Mouse (Mus musculus): ENCODE measurements at regions not wholly inside any gene's neighbourhood (a gene's known extent, or its start where the extent isn't known, plus 50 kb on each side); places are given as distances from the start of the nearest gene placed in this dataset.

DNA sequence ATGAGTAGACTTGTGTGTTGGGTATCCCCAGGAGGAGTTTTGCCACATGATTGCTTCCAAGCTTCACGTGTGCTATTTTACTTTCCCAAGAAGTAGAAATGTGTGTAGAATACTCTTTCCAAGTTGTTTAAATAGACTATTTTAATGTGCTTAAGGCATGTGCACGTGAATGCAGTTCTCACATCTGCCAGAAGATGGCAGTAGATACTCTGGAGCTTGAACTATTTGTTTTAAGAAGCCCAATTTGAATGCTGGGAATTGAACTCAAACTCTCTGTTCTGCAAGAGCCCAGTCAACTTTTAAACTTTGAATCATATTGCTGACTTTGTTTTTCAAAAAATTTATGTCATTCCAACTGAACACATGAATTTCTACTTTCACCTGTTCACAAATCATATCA is 431.3 kb upstream of the Reg3g start:
- peak; percentile 2 for DNase-seq

GRCm38 (mm10) chr6:78892730-78893129 is 424.1 kb upstream of the Reg3g start:
- no peak for DNase-seq

DNA sequence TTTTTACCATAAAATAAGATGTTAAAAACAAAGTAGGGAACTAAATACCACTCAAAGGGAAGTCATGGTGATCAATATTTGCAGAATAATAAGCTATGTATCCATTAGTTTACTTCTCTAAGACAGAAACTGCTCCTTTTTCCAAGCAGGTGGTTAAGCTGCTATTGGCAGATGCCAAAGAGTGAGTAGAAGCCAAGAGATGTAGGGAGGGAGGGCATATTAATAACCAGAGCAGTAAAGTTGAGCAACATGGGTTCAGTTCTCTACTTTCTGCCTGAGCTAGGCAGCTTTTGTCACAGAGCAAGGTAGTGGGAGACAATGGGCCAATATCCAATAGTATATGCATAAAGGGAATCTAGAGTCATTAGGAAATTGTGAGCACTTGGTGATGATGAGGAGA is 394.4 kb upstream of the Reg3g start:
- DNase-seq, result peak; percentile 59

DNA sequence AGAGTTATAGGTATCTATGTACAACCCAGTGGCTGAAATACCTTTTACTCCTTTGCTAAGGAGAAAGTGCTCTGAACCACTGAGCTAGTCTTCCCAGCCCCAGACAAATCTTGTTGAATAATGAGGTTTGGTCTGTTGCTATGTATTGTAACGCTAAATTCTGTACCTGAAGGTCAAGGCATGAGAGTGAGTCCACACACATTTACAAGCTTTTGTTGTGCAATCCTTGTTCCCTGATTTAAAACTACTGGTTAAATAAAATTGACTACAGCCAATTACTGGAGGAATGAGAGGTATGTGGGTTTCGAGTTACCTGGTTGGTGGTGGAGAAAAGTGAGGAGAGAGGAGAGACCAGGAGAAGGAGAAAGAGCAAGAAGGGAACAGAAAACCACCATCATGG is 372.6 kb upstream of the Reg3g start:
- no peak for DNase-seq

DNA sequence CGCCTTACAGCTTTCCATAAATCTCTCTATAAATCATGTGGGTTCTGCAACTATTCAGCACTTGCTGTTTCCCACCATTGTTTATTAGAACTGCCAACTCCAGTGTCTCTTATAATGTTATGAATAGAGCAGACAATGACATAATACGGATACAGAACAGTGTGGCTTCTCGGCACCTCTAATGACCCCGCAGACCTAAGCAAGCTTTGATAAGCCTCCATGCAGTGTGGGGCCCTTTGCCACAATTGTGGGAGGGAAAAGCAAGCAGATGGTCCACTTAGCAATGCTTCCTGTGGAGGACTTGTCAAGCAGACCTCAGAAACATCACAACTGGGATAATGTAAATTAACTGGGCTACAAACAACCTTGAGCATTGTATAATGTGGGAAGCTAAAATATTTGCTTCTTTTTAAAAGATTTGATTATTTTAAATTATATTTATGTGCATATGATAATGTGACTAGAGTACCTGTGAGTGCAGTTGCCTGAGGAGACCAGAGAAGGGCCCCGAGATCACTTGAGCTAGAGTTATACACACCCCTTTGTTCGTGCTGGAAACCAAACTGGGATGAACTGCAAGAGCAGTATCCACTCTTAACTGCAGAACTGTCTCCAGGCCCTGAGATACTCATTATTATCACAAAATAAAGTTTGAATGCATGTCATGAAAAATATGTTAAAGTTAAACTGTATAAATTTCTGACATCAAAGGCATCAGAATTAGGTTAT is 357.4 kb upstream of the Reg3g start:
- DNase-seq, result no peak

DNA sequence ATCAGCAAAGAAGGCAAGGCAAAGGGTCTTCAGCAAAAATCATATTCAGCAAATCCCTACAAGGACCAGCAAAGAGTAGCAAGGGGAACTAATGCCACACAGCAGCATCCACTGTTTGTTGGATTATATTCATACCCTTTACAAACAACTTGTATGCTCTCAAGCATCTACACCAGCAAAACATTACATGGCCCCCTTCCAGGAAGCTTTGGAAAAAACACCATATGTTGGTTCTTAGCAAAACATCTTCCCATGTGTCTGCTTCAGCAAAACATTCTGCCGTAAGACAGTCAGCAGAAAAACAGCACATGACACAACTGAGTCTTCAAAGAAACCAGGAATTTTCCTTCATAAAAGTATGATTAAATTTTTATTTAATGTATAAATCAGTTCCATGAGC is 352.6 kb upstream of the Reg3g start:
- DNase-seq, result no peak

DNA sequence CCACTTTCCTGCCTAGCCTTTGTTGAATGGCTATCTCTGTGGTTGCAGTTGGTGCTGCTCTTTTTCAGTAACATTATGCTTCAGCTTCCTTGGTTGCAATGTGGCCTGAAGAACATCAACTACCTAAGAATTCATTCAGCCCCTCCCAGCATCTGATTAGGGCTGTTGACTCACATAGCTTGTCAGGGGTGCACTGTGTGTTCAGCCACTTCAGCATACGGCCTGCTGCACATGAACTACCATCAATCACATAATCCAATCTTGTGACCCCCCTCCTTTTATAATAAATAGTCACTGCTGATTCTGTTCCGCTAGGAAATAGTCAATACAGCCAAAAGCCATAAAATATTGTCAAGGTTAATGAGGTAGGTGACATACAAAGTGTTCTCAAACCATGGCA is 328.3 kb upstream of the Reg3g start:
- no peak for DNase-seq

GRCm38 (mm10) chr6:78788972-78789371 is 320.3 kb upstream of the Reg3g start:
- DNase-seq, result no peak

GRCm38 (mm10) chr6:78757619-78758018 is 288.9 kb upstream of the Reg3g start:
- no peak for DNase-seq
